8 mouse cellular contexts compared by ENCODE assay signal in genomic region chr10:41518508-41518980, GRCm38 (mm10). TPM values are rescaled to one million over a fixed set of nuclear protein-coding genes. Genes with fewer than 3 reads are reported as not detected.
DNase-seq lines count a peak whose midpoint lies in the region; ATAC-seq lines count a peak whose summit lies in the region.

No protein-coding gene starts in this region.

- DNase-seq in ovary, adult 18-20 months (ENCODE audit: low spot score) = peak; percentile 61
- no peak for DNase-seq in ovary, postnatal 10 days (ENCODE audit: low spot score)
- peak; percentile 38 to 63 for DNase-seq in cerebellum, postnatal 4 days (ENCODE audit: low spot score in 2 of 2)
- DNase-seq in gastrocnemius, postnatal 14 days = peak; percentile 70
- peak; percentile 58 to 59 for DNase-seq in left cerebral cortex, postnatal 36 days (ENCODE audit: low spot score in 2 of 2)
- DNase-seq in mesoderm, embryonic 11.5 days (ENCODE audit: low read depth, low spot score) = peak; percentile 62
- peak; percentile 72 for DNase-seq in skeletal muscle tissue, adult 2 months (ENCODE audit: low read depth, low spot score)

- H3K27ac ChIP-seq in intestine, embryonic 16.5 days (ENCODE audit: low read length) = peak overlapping the region; percentile 96

- H3K27me3 ChIP-seq in intestine, embryonic 16.5 days (replicated peaks; ENCODE audit: control insufficient read depth, insufficient read depth, low read length) = no peaks in the 10 kb centered on the region

- peak overlapping the region; percentile 80 for H3K4me2 ChIP-seq in intestine, embryonic 16.5 days (ENCODE audit: low read depth, low read length)

- H3K9me3 ChIP-seq in intestine, embryonic 16.5 days (ENCODE audit: control insufficient read depth, low read length) = no peaks in the 10 kb centered on the region

- H3K4me1 ChIP-seq in intestine, embryonic 16.5 days (ENCODE audit: control insufficient read depth, insufficient read depth, low read length) = peaks cover 14% of the 10 kb centered on the region

- intact Hi-C loops in gastrocnemius, postnatal 14 days (cut with DNase I; ENCODE audit: low total_unique reads) = loop anchor here (5.0 kb wide), 1 partner anchor 164 kb away; no protein-coding TSS in a partner anchor
- intact Hi-C loops in left cerebral cortex, postnatal 36 days (cut with DNase I) = loop anchor here (2.0 to 10.0 kb wide), 3 partner anchors 164 to 756 kb away; partner anchors contain the start of gene Foxo3

- H3K9ac ChIP-seq in intestine, embryonic 16.5 days (ENCODE audit: low read depth, low read length) = peak overlapping the region; percentile 98

- WGBS in intestine, embryonic 16.5 days = under 1% methylated on average over 23 of the region's 23 CpGs

- peak; percentile 81 for ATAC-seq in intestine, embryonic 16.5 days

- peak overlapping the region; percentile 95 for H3K4me3 ChIP-seq in intestine, embryonic 16.5 days (ENCODE audit: low read length)

- H3K36me3 ChIP-seq in intestine, embryonic 16.5 days (ENCODE audit: control insufficient read depth, insufficient read depth, low read length) = no peaks in the 10 kb centered on the region

RNA-seq across cellular contexts. Expression of gene Cd164, which starts 0.7 kb away (rescaled TPM):
- total RNA-seq in gastrocnemius, postnatal 14 days (2021) = 100 to 1,000 TPM; 126 to 138 TPM
- polyA plus RNA-seq in intestine, embryonic 16.5 days (2015; fragmentation: Nextera tagmentation; extraction: Ambion mirVana) = 186 and 195 TPM in 2 replicates
- 10 to 100 TPM; 59.0 to 64.6 TPM for total RNA-seq in left cerebral cortex, postnatal 36 days (2021)

RNA-seq across cellular contexts. Expression of gene Ppil6, which starts 28.3 kb away (rescaled TPM):
- total RNA-seq in gastrocnemius, postnatal 14 days (2021) = not detected
- polyA plus RNA-seq in intestine, embryonic 16.5 days (2015; fragmentation: Nextera tagmentation; extraction: Ambion mirVana) = 0.36 and 0.93 TPM in 2 replicates
- total RNA-seq in left cerebral cortex, postnatal 36 days (2021) = 1 to 10 TPM; 6.5 to 9.3 TPM

RNA-seq across cellular contexts. Expression of gene Smpd2, which starts 28.4 kb away (rescaled TPM):
- total RNA-seq in gastrocnemius, postnatal 14 days (2021) = 10 to 100 TPM; 10.5 to 12.1 TPM
- 62.7 and 68.9 TPM in 2 replicates for polyA plus RNA-seq in intestine, embryonic 16.5 days (2015; fragmentation: Nextera tagmentation; extraction: Ambion mirVana)
- total RNA-seq in left cerebral cortex, postnatal 36 days (2021) = 10 to 100 TPM; 18.5 to 20.6 TPM

RNA-seq across cellular contexts. Expression of gene Mical1, which starts 42.4 kb away (rescaled TPM):
- 10 to 100 TPM; 10.5 to 15.5 TPM for total RNA-seq in gastrocnemius, postnatal 14 days (2021)
- 23.8 and 28.4 TPM in 2 replicates for polyA plus RNA-seq in intestine, embryonic 16.5 days (2015; fragmentation: Nextera tagmentation; extraction: Ambion mirVana)
- 10 to 100 TPM; 17.3 to 19.6 TPM for total RNA-seq in left cerebral cortex, postnatal 36 days (2021)

Comparison
In these comparisons a context has a peak if more than half of its experiments do, and no peak if none do; other contexts are left out.
1. RNA of gene Ppil6, which starts 28.3 kb away (total RNA-seq): 6.5 to 9.3 TPM in left cerebral cortex, postnatal 36 days; not detected in gastrocnemius, postnatal 14 days; every median in the first group is over 4 times any median in the second.